Mouse (Mus musculus) kidney, adult 8-10 months (tissue): ENCODE results near the gene Adam12.

ENCODE experiments used
- DNase-seq, 2 experiments: peaks; one replicate each; pipeline ENCODE4 v3.0.0; 2022

The Adam12 gene

GRCm38 (mm10) chr7:134224741-134225612 is 7.0 kb downstream of the Adam12 start:
- peak; percentile 15 to 26 for DNase-seq

- DNase-seq = no peak
These were observed 7.6 kb downstream of the Adam12 start for GRCm38 (mm10) chr7:134224421-134224740.

GRCm38 (mm10) chr7:134223444-134224161 is 8.3 kb downstream of the Adam12 start:
- DNase-seq = peak; percentile 55 to 78

DNA sequence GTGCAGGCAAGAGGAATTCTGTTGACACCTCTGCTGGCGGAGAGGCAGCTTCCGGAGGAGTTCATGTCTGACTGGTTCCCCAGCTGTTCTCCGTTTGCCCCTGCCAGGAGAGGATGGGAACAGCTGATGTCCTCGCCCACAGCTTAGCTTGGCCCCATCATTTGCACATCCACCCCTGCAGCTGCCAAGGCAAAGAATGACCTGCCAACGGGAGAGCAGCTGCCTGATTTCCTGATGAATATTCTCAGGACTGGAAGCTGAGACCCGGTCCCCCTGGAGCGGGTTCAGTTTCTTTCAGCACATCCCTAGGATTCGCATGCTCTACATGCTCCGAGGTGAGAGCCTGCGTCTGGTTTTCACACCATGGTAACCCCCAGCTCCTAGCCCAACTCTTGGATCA is 24.0 kb downstream of the Adam12 start:
- DNase-seq = no peak

DNA sequence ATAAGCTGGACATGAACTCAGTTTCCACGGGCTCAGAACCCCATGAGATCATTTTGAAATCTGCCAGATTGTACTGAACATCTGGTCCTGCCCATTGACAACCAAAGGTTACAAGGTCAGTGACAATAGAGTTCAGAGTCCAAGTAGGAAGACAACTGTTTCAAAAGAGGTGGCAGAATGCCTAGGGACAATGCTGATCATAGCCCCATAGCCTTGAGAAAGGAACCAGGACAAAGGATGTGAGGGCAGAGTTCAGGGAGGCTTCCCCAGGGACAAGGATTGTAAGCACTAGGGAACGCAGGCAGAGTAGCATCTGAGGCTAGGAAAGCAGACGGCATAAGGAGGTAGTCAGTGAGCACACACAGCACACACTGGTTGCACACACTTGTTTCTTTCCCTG is 38.9 kb downstream of the Adam12 start:
- DNase-seq = no peak

- no peak for DNase-seq
These were observed 41.8 kb downstream of the Adam12 start for GRCm38 (mm10) chr7:134190101-134190500.

DNA sequence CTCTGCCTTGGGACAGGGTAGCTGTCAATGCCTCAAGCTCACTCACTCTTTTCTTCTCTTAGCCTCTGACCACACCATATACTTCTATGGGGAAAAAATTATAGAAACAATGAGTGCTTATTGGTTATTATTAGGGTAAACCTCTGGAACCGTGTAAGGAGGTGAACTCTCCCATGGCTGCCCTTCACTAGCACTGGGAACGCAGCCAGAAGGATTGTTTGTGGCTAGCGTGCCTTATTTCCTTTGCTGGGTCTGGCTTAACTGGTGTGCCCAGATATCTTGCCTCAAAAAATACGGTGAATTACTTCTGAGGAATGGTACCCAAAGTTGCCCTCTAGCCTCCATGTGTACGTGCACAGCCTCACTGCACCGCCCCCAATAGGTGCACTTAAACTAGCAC is 43.4 kb downstream of the Adam12 start:
- DNase-seq = peak; percentile 27 to 32

- no peak for DNase-seq
These were observed 44.0 kb downstream of the Adam12 start for GRCm38 (mm10) chr7:134187946-134188345.

DNA sequence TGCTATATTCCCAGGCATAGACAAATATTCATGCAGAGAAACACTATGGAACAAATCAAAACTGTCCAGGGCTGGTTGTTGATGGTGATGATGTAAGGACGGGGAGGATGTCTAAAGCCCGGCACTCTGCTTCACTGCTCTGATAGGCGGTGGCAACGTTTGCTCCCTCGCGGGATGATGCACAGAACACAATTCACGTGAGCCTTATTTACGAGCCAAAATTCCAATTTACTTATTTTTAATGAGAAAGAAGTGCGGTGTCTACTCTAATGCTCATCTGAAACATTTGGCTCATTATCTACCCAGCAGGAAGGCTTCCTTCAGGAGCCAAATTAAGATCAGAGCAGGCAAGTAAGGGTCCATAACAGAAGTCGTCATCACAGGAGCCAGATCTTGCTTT is 45.4 kb downstream of the Adam12 start:
- no peak for DNase-seq

- DNase-seq = peak; percentile 37 to 42
These were observed 46.2 kb downstream of the Adam12 start for GRCm38 (mm10) chr7:134185751-134186150.

DNA sequence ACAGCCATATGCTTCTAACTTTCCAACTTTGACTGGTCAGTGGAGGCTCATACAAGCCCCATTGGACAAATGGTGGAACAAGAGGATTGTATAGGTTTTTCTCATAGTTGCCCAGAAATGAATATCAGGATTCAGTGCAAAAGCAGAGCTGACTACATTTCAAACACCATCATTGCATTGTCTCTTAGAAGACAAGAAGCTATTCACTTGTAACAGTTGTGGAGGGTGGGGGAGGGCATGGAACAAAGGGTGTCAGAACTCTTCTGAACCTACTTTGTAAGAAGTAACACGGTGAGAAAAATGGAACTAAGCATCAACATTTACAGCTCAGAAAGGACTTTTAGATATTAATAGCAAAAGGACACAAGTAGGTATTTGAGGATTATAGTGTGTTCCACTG is 50.2 kb downstream of the Adam12 start:
- no peak for DNase-seq

DNA sequence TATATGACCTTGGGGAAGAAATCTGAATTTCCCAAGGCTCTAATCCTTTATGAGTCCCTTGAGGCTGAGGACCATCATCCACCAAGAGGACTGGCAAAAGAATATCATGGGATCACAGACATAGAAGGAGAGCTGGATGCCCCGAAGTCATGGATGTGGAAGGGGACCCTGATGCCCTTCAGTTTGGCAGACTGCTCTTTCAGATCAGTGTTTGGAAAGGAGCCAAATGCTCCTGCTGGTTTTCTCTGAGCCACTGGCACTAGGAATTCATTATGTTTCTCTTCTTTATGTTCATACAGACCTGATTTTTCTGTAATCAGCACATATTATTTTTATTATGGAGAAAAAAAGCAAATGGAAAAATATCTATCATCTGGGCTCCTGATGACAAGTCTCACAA is 50.9 kb downstream of the Adam12 start:
- DNase-seq = no peak

- no peak for DNase-seq
These were observed 54.9 kb downstream of the Adam12 start for GRCm38 (mm10) chr7:134177051-134177450.

- no peak for DNase-seq
These were observed 56.7 kb downstream of the Adam12 start for GRCm38 (mm10) chr7:134175201-134175600.

DNA sequence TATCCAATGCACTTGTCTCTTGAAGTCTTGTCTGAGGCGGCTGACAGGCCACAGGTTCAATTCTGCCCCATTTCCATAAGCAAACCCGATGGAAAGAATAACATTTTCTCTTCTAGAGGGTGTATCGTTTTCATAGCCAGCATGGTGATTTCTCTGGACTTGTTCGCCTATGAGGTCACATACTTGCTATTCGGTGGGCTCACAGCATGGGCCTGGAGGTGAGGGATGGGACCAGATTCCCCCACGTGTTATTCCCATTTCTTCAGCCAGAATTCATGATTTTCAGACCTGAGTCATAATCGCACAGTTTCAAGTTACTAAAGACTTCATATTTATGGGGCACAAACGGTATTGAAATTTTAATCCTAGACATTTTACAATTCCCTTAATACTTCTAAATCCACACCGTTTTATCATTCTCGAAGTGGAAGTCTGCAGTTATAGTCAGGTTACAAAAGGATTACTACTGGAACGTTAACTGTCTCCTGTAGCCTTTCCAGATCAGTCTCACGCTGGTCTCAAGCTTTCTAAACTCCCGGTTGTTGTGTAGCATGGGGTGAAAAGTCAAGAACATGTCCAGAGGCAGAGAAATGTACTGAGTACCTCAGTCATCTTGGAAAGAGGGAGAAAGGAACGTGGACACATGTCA is 58.4 kb downstream of the Adam12 start:
- DNase-seq = no peak

DNA sequence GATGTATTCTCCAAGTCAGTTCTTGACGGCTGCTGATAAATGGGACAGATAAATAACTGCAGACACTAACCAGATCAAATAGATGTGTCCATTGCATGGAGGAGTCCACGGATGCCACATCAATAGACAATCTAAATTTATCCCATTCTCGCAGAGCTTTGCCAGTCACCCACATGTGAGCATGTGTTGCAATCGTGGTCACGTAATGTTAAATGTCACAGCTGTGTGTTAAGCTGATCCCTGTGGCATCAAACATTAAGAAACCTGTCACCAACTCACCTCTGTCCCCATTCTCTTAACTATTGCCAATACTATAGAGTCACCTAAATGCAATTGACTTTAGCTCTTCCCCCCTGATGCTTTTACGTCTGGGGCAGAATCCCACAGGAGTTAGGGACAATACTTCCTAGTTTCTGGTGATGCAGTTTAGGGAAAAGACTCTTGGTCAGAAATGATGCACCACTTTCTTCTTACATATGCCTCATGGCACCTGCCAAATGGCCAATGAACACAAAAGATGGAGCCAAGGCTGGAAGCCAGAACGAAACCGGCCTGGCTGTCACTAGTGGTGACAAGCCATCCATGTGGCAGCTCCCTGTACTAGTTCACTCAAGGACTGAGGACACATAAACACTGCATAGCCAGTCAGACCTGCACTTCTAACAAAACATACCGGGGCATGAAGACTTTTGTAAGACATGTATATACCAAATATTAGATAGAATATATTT is 61.6 kb downstream of the Adam12 start:
- no peak for DNase-seq

DNA sequence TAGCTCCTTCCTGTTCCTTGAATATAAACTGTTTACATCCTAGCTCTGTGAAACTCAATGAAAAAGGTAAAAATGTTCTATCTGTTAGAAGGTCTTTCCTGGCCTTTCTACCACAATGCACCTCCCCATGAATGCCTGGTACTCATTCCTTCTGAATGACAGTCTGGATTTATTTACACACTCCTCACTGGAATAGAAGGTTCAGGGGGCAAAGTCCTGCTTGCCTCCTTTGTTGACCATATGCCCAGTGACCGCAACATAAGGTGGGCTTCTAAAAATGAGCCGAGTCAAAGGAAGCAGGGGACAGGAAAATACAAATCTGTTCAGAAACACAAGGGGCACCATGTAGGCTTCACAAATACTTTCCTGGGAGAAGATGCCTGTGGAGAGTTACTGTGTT is 62.2 kb downstream of the Adam12 start:
- DNase-seq = no peak

DNA sequence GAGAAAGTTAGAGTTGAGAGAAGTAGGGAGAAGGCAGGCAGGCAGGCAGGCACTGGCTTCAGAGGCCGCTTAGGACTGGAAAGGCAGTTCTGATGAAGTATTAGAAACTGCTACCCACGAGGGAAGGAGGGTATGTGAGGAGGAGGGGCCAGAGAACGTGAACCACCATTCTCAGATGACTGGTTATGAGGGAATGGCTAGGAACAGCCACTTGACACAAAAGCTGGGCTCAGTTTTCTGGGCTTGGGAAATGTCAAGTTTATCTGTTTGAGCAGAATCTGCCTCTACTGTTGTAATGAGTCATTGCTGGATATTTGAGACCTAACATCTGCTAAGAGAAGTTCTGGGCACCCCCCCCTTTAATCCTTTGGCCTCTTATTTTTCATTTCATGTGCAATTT is 64.4 kb downstream of the Adam12 start:
- DNase-seq = no peak

DNA sequence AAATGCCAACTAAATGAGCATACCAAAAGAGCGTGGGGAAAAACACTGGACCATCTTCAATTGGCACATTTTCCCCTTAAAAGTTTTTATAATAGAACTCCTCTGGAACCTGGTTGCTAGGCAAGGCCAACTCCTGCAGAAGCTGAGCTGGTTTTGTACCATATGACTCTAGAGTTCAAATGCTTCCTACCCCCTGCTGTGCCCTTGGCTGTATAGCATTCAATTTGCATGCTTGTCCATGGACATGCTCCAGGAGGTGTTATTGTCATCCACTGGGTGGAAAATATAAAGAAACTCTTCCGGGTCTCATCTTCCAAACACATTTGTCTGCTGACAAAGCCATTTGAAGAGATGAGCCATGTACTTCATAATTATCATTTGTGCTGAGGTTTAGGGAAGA is 68.2 kb downstream of the Adam12 start:
- no peak for DNase-seq

- DNase-seq = peak in 1 of 2 experiments; percentile 9
These were observed 69.1 kb downstream of the Adam12 start for GRCm38 (mm10) chr7:134162886-134163285.

- DNase-seq = no peak
These were observed 72.3 kb downstream of the Adam12 start for GRCm38 (mm10) chr7:134159608-134160007.

GRCm38 (mm10) chr7:134151330-134151729 is 80.6 kb downstream of the Adam12 start:
- no peak for DNase-seq

DNA sequence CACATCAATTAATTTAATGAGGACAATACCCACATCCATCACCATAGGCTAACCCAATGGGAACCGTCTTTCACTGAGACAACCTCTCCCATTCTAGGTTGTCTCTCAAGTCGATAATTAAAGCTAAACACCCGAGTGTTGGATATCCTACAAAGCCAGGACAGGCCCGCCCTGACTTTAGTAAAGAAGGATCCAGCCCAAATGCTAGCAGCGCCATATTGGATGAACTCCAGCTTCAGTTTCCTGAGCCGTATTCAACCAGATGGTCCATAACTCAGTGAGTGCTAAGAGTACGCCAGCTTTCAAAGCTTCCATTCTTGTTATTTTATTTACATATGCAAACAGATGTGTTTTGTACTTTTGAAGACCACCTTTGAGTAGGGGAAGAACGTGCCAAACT is 81.6 kb downstream of the Adam12 start:
- no peak for DNase-seq
